Mouse (Mus musculus): ENCODE results near the gene Dusp5.

- TF ChIP-seq CTCF (IDR thresholded peaks at IDR 0.05; ENCODE audit: low read depth) (no peak), EP300 (IDR thresholded peaks at IDR 0.05; ENCODE audit: low read depth) (no peak)
Measured at GRCm38 (mm10) chr19:53538024-53538423, 9.1 kb downstream of the Dusp5 start.

Measured in heart, postnatal 0 days (tissue).